Mouse (Mus musculus) ovary, adult 18-20 months (tissue): ENCODE results near the gene Cdc42ep4.

Source experiments
- DNase-seq: peaks from one replicate; pipeline ENCODE4 v3.0.0; 2022; ENCODE audit warnings: low spot score, mixed read lengths

The Cdc42ep4 gene

GRCm38 (mm10) chr11:113722405-113723090 is 29.1 kb downstream of the Cdc42ep4 start:
- no peak for DNase-seq

- DNase-seq = no peak
These were observed 33.8 kb downstream of the Cdc42ep4 start for GRCm38 (mm10) chr11:113717767-113718424.

GRCm38 (mm10) chr11:113716132-113716531 is 35.5 kb downstream of the Cdc42ep4 start:
- DNase-seq = no peak

- DNase-seq = peak; percentile 49
These were observed 36.5 kb downstream of the Cdc42ep4 start for GRCm38 (mm10) chr11:113715078-113715674.

- no peak for DNase-seq
These were observed 40.6 kb downstream of the Cdc42ep4 start for GRCm38 (mm10) chr11:113711061-113711460.

- DNase-seq = no peak
These were observed 41.4 kb downstream of the Cdc42ep4 start for GRCm38 (mm10) chr11:113710257-113710777.

- no peak for DNase-seq
These were observed 41.9 kb downstream of the Cdc42ep4 start, which contains the start of gene Cpsf4l for GRCm38 (mm10) chr11:113709731-113710256. TSS of gene Cpsf4l (minus strand) at chr11:113710017.

- no peak for DNase-seq
These were observed 42.4 kb downstream of the Cdc42ep4 start for GRCm38 (mm10) chr11:113709272-113709671.

- no peak for DNase-seq
These were observed 43.0 kb downstream of the Cdc42ep4 start for GRCm38 (mm10) chr11:113708629-113709213.

GRCm38 (mm10) chr11:113705966-113706652 is 45.6 kb downstream of the Cdc42ep4 start:
- DNase-seq = no peak

GRCm38 (mm10) chr11:113703758-113704157 is 47.9 kb downstream of the Cdc42ep4 start:
- no peak for DNase-seq

GRCm38 (mm10) chr11:113699643-113700042 is 52.0 kb downstream of the Cdc42ep4 start:
- no peak for DNase-seq

- no peak for DNase-seq
These were observed 53.6 kb downstream of the Cdc42ep4 start for GRCm38 (mm10) chr11:113698013-113698545.

- DNase-seq = no peak
These were observed 54.1 kb downstream of the Cdc42ep4 start for GRCm38 (mm10) chr11:113697571-113697970.

GRCm38 (mm10) chr11:113691851-113692250 is 59.8 kb downstream of the Cdc42ep4 start:
- no peak for DNase-seq

GRCm38 (mm10) chr11:113691318-113691717 is 60.4 kb downstream of the Cdc42ep4 start:
- no peak for DNase-seq

- DNase-seq = no peak
These were observed 61.2 kb downstream of the Cdc42ep4 start for GRCm38 (mm10) chr11:113690506-113690905.

- no peak for DNase-seq
These were observed 64.7 kb downstream of the Cdc42ep4 start for GRCm38 (mm10) chr11:113687031-113687430.

- DNase-seq = no peak
These were observed 66.8 kb downstream of the Cdc42ep4 start for GRCm38 (mm10) chr11:113684707-113685426.

GRCm38 (mm10) chr11:113683957-113684706 is 67.5 kb downstream of the Cdc42ep4 start, which contains the start of the genes Fam104a and D11Wsu47e:
TSS of gene Fam104a (minus strand) at chr11:113684155.
TSS of gene D11Wsu47e (plus strand) at chr11:113684412.
- DNase-seq = peak; percentile 93
